Mouse (Mus musculus) embryo, embryonic 10.5 days (tissue): ENCODE data around the gene Krt18.
A peak's percentile ranks its signal among the peaks of the same experiment; 100 is the strongest.

Source experiments
- DNase-seq: peaks from one replicate; pipeline ENCODE4 v3.0.0-alpha.2; 2015; ENCODE audit warnings: low spot score

Gene Krt18

GRCm38 (mm10) chr15:102012260-102012765 is 15.7 kb upstream of the Krt18 start:
- no peak for DNase-seq

GRCm38 (mm10) chr15:102013651-102014050 is 14.3 kb upstream of the Krt18 start:
- peak; percentile 78 for DNase-seq

- DNase-seq = no peak
Observed at GRCm38 (mm10) chr15:102014848-102015247, 13.1 kb upstream of the Krt18 start.

GRCm38 (mm10) chr15:102016096-102016495 is 11.9 kb upstream of the Krt18 start:
- DNase-seq = no peak

- DNase-seq = no peak
Observed at GRCm38 (mm10) chr15:102016787-102017186, 11.2 kb upstream of the Krt18 start.

DNA sequence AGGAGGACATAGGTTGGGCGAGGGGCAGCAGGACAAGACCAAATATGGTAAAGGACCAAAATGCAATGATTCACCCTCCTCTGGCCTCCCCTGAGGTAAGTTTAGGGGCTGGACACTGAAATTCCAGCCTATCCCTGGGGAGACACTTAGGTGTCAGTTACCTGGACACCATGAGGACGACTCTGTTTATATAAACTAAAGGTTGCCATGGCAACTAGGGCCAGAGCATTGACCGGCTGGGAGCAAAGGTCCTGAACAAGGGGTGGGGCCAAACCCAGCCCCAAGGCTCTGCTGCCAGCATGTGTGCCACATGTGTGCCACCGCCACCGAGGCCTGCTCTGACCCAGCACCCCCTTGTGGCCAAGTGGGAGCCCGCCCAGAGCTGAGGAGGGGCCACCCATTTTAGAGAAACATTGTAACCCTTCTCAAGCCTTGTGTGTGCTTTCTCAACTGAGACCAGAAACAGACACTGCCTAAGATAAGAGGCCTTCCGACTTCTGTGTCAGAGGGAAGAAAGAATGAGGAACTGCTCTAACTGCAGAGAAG is 10.0 kb upstream of the Krt18 start:
- DNase-seq = peak; percentile 81

- DNase-seq = no peak
Observed at GRCm38 (mm10) chr15:102022481-102022880, 5.5 kb upstream of the Krt18 start.

DNA sequence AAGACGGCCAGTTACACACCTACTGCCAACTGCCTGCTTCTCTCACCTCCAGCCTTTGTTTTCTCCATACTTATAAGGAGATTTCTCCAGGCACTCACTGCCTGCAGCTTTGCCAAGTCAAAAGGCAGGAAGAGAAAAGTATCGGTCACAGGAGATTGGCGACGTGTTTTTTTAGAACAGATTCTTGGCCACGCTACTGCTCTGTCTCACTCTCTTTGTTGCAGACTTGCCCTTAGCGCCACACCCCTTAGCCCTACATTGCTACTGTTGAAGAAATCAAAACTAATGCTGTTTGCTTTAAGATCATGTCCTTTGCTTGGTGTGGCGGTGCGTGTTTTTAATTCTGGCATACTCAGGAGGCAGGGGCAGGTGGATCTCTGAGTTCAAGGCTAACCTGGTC is 4.1 kb upstream of the Krt18 start:
- DNase-seq = no peak

DNA sequence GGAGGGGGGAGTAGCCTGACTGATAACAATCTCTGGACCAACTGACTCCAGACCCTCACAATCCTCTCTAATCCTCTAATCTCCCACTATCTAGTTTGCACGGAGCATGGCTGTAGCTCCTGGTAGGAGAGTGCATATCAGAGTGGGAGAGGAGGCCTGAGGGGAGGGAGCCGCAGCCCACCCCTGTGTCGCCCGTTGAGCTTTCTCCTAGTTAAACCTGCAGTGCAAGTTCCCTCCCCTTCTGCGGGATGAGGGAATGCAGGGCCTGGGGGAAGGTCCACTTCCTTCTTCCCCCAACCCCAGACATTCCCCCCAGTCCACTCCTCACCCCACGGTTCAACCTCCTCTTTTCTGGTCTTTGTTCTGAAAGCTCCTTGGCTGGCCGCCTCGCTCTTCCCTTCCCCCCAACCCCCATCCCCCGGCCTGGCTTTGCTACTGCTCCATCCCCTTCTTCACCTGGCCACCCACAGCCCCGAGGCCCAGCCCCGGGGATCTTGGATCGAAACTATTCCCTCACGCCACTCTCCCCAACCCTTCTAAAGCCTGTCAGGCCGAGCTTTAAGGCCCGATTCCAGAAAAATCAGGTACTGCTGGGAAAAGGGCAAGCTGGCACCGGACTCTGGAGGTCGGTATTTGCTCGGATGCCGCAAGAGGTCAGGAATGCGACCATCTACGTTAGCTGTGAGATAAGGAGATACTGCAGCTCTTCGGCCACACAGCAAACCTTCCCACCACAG is 2.7 kb upstream of the Krt18 start:
- peak; percentile 47 for DNase-seq

DNA sequence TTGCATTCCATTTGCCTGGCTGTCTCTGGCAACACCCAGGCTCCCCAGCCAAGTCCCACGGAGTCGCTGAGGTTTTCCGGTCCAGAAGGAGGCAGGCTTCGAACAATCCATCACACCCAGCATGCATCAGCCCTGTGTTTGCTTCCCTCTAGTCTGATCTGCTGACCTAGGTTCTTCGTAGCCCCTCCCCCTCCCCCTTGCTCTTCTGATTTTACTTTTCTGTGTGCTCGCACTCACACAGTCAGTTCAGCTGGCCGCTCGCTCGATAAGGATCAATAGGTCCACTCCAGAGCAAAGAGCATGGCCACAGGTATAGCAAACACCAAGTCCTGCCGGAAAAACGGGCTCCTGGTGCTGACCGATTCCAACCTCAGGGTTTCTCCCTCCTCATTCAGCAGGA is 1.6 kb upstream of the Krt18 start:
- DNase-seq = peak; percentile 56

GRCm38 (mm10) chr15:102034121-102035053 is 6.4 kb downstream of the Krt18 start:
- DNase-seq = no peak

DNA sequence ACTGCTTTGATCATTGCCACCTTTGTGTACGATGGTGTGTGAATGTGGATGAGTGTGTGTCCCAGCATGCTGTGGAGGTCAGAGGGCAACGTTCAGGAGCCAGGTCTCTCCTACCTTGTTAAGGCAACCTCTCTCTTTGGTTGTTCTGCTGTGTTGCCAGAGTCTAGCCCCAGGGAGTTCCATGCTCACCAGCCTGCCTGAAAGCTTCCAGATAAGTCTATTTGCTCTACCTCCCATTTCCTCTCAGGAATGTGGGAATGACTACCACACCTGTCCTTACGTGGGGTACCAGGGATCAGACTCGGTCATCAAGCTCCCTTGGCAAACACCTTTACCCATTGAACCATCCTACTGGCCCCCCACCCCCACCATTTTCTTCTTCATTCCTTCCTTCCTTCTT is 12.3 kb downstream of the Krt18 start:
- DNase-seq = no peak

- no peak for DNase-seq
Observed at GRCm38 (mm10) chr15:102041951-102042350, 14.0 kb downstream of the Krt18 start.

DNA sequence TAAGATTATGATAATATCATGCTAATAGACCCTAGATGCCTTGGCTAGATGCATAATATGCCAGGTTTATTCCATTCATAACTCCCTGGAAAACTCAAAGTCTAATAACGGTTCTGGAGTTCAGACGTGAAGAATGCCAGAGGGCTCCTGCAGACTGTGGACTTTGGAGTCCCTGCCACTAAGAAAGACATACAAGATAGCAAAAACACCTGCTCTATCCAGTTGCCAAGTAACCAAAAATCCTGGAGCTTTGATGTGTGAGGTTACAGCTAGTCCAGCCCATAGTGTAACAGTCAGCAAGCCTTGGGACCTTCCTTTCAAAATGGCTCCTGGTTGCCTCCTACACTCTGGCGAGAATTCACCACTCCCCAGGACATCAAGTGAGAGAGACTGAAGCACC is 16.8 kb downstream of the Krt18 start:
- DNase-seq = no peak

DNA sequence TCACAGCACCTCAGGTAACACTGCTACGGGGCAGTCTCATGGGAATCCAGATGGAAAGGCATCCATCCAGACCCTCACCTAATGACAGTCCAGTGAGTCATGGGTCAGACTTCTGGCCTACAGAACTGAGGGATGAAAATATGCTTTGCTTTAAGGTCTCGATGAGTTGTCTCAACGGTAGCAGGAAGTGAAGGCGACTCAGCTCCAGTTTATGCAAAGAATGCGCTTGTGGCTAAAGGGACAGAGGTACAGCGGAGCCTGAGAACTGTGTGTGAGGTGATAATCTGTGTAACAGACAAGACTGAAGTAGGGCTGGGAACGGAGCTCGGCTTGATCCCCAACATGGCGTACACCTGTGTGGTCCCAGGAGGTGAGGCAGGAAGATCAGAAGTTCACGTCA is 17.7 kb downstream of the Krt18 start:
- DNase-seq = no peak

DNA sequence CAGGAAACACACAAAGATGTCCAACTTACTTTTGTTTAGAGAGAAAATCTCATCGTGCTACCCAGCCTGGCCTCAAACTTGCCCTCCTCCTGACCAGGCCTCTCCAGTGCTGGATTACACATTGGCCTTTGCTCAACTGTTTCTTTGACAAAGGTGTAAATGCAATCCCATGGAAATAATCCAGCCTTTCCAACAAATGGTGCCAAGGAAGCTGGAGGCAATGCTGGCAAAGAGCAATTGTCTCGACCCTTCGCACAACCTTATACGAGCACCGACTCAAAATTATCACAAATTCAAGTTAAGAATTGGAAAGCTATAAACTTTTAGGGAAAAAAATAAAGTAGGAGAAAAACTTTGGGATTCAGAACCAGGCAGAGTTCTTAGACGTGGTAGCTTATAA is 20.0 kb downstream of the Krt18 start:
- DNase-seq = no peak

DNA sequence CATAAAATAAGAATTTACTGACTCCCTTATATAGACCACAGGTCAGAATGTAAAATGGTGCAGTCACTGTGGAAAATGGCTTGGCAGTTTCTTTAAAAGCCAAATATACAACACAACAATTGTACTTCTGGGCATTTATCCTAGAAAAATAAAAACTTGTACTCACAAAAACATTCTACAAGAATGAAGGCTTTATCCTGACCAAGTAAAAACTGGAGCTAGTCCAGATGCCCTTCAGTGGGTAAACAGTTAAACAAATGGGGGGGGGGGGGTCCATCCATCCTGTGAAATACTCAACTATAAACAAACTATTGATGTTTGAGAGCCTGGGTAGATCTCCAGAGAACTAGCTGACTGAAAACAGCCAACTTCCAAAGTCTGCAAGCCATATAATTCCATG is 21.9 kb downstream of the Krt18 start:
- DNase-seq = no peak

- DNase-seq = peak; percentile 79
Observed at GRCm38 (mm10) chr15:102051920-102052683, 24.1 kb downstream of the Krt18 start.

GRCm38 (mm10) chr15:102056495-102057174 is 28.7 kb downstream of the Krt18 start:
- DNase-seq = no peak

- DNase-seq = peak; percentile 98
Observed at GRCm38 (mm10) chr15:102065661-102066325, 37.8 kb downstream of the Krt18 start.
